Mouse (Mus musculus) heart, embryonic 15.5 days (tissue): ENCODE measurements around the gene Khnyn. TPM values are rescaled to one million over a fixed set of nuclear protein-coding genes. Genes with fewer than 3 reads are reported as not detected.

ENCODE experiments used
- ATAC-seq: fragments of 200-750 bp; cut with Nextera tagmentation; replicated peaks from 2 replicates; pipeline ENCODE4 v1.8.0; 2017; ENCODE audit warnings: low read depth, moderate TSS enrichment; ENCODE audit not compliant: insufficient number of reproducible peaks, insufficient read depth, low FRiP score
- H3K27ac ChIP-seq: fragments of 300-500 bp; sonication (generic); 2 replicates; pipeline ENCODE4 v1.5.1; 2015; ENCODE audit warnings: mild to moderate bottlenecking, inconsistent platforms
- H3K27me3 ChIP-seq: fragments of 300-500 bp; sonication (generic); 2 replicates; pipeline ENCODE4 v1.6.1; 2015; ENCODE audit warnings: inconsistent platforms
- H3K36me3 ChIP-seq: fragments of 300-500 bp; sonication (generic); 2 replicates; pipeline ENCODE4 v1.6.1; 2015; ENCODE audit warnings: mild to moderate bottlenecking, inconsistent platforms
- H3K4me1 ChIP-seq: fragments of 300-500 bp; sonication (generic); replicated peaks from 2 replicates; pipeline ENCODE4 v1.6.1; 2015; ENCODE audit warnings: inconsistent platforms
- H3K4me2 ChIP-seq: fragments of 300-500 bp; sonication (generic); 2 replicates; pipeline ENCODE4 v1.6.1; 2015; ENCODE audit warnings: inconsistent platforms, mild to moderate bottlenecking, moderate library complexity
- H3K4me3 ChIP-seq: fragments of 300-500 bp; sonication (generic); 2 replicates; pipeline ENCODE4 v1.5.1; 2015; ENCODE audit warnings: mild to moderate bottlenecking, inconsistent platforms
- H3K9ac ChIP-seq: fragments of 300-500 bp; sonication (generic); 2 replicates; pipeline ENCODE4 v1.6.1; 2015; ENCODE audit warnings: mild to moderate bottlenecking, inconsistent platforms
- H3K9me3 ChIP-seq: fragments of 300-500 bp; sonication (generic); replicated peaks from 2 replicates; pipeline ENCODE4 v1.6.1; 2016; ENCODE audit warnings: inconsistent platforms
- WGBS: fragments of 180-500 bp; shearing (Covaris S2); methylation state at CpG from one replicate; pipeline ENCODE4 v1.1.7; 2015; ENCODE audit warnings: mixed read lengths; 5-methylcytosine and 5-hydroxymethylcytosine counted together
- polyA plus RNA-seq: library from polyadenylated mRNA; unstranded; fragments of >200 nt; fragmentation: Nextera tagmentation; extraction: Ambion mirVana; gene quantifications from 2 replicates; pipeline ENCODE4 v1.2.1, GENCODE M21; 2015

The Khnyn gene
- polyA plus RNA-seq, 1 experiment from 2014 or later, result 9.2 TPM

GRCm38 (mm10) chr14:55855101-55855561 is 29.6 kb upstream of the Khnyn start:
- peak; percentile 30 for ATAC-seq
- no peaks in the 10 kb centered on the region for H3K36me3 ChIP-seq

DNA sequence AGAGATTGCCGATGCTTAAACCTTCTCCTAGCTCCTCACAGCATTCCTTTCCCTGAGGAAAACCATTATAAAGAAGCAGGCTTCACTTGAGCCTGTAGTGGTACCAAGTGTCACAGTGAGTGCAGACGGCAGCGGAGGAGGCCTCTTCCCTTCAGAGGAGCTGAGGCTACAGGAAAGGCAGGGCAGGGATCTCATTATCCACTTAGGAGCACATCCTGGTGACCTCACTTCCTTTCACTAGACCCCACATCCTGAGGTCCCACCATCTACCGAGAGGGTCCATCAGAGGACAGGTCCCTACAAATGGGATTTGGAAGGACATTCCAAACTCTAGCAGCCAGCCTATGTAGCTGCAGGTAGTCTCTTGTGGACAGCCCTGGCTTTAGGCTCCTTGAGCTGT is 27.2 kb upstream of the Khnyn start:
- no peak for ATAC-seq
- peak overlapping the region; percentile 49 for H3K27ac ChIP-seq
- 34% methylated on average over 4 of the region's 4 CpGs for WGBS
- no peaks in the 10 kb centered on the region for H3K9me3 ChIP-seq
- H3K9ac ChIP-seq, result 0 out of 2 replicates have a peak overlapping the region, but pooled peaks have one; percentile 20
- H3K4me1 ChIP-seq, result peaks cover 70% of the 10 kb centered on the region
- H3K4me3 ChIP-seq, result 0 out of 2 replicates have a peak overlapping the region, but pooled peaks have one; percentile 3
- no peaks in the 10 kb centered on the region for H3K27me3 ChIP-seq
- H3K4me2 ChIP-seq, result peak overlapping the region; percentile 68
- H3K36me3 ChIP-seq, result no peaks in the 10 kb centered on the region

More at GRCm38 (mm10) chr14:55855101-55855561, 29.6 kb upstream of the Khnyn start:
- peak overlapping the region; percentile 67 for H3K9ac ChIP-seq
- H3K4me1 ChIP-seq, result peaks cover 58% of the 10 kb centered on the region
- no peaks in the 10 kb centered on the region for H3K27me3 ChIP-seq
- peak overlapping the region; percentile 68 for H3K4me2 ChIP-seq
- no peaks in the 10 kb centered on the region for H3K9me3 ChIP-seq
- WGBS, result 4% methylated on average over 4 of the region's 4 CpGs
- H3K27ac ChIP-seq, result peak overlapping the region; percentile 90
- peak overlapping the region; percentile 67 for H3K4me3 ChIP-seq

- peaks cover 54% of the 10 kb centered on the region for H3K4me1 ChIP-seq
- H3K36me3 ChIP-seq, result peaks cover 40% of the 10 kb centered on the region
- H3K4me3 ChIP-seq, result no peak overlapping the region
- ATAC-seq, result no peak
- H3K27ac ChIP-seq, result no peak overlapping the region
- whole genome bisulfite sequencing, result 63% methylated on average over 6 of the region's 6 CpGs
- no peak overlapping the region for H3K9ac ChIP-seq
- no peaks in the 10 kb centered on the region for H3K27me3 ChIP-seq
- H3K4me2 ChIP-seq, result no peak overlapping the region
- H3K9me3 ChIP-seq, result no peaks in the 10 kb centered on the region
Observed at GRCm38 (mm10) chr14:55862186-55862585, 22.6 kb upstream of the Khnyn start.

DNA sequence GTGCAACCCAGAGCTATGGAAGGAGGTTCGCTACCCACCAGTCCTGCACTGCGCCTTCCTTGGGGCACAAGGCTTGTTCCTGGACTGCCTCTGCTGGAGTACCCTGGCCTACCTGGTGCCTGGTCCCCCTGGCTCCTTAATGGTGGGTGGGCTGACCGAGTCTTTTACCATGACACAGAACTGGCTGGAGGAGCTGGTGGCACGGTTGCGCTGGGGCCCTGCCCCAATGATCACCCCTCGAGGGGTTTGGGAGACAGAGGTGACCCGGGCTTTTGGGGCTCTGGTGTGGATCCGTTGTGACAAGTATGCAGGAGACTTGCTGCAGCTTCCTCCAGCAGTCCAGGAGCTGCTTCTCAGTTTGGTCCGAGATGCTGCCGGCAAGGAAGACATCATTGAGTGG is 21.8 kb upstream of the Khnyn start:
- H3K9me3 ChIP-seq, result no peaks in the 10 kb centered on the region
- WGBS, result 88% methylated on average over 10 of the region's 10 CpGs
- no peak overlapping the region for H3K4me2 ChIP-seq
- no peaks in the 10 kb centered on the region for H3K27me3 ChIP-seq
- H3K36me3 ChIP-seq, result peaks cover 47% of the 10 kb centered on the region
- peaks cover 46% of the 10 kb centered on the region for H3K4me1 ChIP-seq
- H3K9ac ChIP-seq, result no peak overlapping the region
- ATAC-seq, result no peak
- no peak overlapping the region for H3K4me3 ChIP-seq
- no peak overlapping the region for H3K27ac ChIP-seq

GRCm38 (mm10) chr14:55863773-55864172 is 21.0 kb upstream of the Khnyn start:
- no peak overlapping the region for H3K27ac ChIP-seq
- H3K9me3 ChIP-seq, result no peaks in the 10 kb centered on the region
- peak; percentile 56; the same call in 1 of the 2 replicates for ATAC-seq
- H3K27me3 ChIP-seq, result no peaks in the 10 kb centered on the region
- no peak overlapping the region for H3K4me2 ChIP-seq
- H3K4me3 ChIP-seq, result no peak overlapping the region
- H3K4me1 ChIP-seq, result peaks cover 38% of the 10 kb centered on the region
- 24% methylated on average over 7 of the region's 7 CpGs for whole genome bisulfite sequencing
- H3K9ac ChIP-seq, result no peak overlapping the region
- H3K36me3 ChIP-seq, result peaks cover 55% of the 10 kb centered on the region

DNA sequence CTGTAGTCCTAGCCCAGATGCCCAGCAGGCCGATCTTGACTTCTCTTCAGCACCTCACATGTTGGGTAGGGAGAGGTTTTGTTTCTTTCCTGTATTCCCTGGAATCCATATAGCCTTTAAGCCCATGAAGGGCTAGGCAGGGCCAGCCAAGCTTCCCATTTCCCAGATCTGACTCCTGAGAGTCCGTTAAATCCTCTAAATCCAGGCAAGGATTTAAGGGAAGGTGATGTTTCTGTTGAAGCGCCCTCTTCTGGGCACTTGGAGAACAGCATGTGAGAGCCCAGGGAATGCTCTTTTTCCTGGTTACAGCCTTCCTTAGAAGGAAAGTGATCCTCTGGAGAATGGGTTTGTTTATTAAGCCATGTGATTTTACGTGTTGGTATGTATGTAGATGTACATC is 17.8 kb upstream of the Khnyn start:
- no peak for ATAC-seq
- Histone ChIP-seq H3K27me3 (no peaks in the 10 kb centered on the region), H3K4me1 (peaks cover 21% of the 10 kb centered on the region), H3K9me3 (no peaks in the 10 kb centered on the region), H3K27ac (no peak overlapping the region), H3K36me3 (peaks cover 85% of the 10 kb centered on the region), H3K9ac (no peak overlapping the region), H3K4me2 (no peak overlapping the region), H3K4me3 (no peak overlapping the region)
- WGBS, result 34% methylated on average over 4 of the region's 4 CpGs

- no peaks in the 10 kb centered on the region for H3K9me3 ChIP-seq
- no peak overlapping the region for H3K4me2 ChIP-seq
- no peaks in the 10 kb centered on the region for H3K27me3 ChIP-seq
- no peak overlapping the region for H3K4me3 ChIP-seq
- peaks cover 15% of the 10 kb centered on the region for H3K4me1 ChIP-seq
- ATAC-seq, result no peak
- 83% methylated on average over 14 of the region's 14 CpGs for WGBS
- H3K36me3 ChIP-seq, result peaks cover 83% of the 10 kb centered on the region
- H3K27ac ChIP-seq, result no peak overlapping the region
- H3K9ac ChIP-seq, result no peak overlapping the region
Observed at GRCm38 (mm10) chr14:55868230-55869026, 16.3 kb upstream of the Khnyn start.

- no peaks in the 10 kb centered on the region for H3K9me3 ChIP-seq
- peaks cover 76% of the 10 kb centered on the region for H3K36me3 ChIP-seq
- no peak overlapping the region for H3K9ac ChIP-seq
- H3K4me2 ChIP-seq, result no peak overlapping the region
- no peaks in the 10 kb centered on the region for H3K27me3 ChIP-seq
- 95% methylated on average over 6 of the region's 6 CpGs for WGBS
- peaks cover 16% of the 10 kb centered on the region for H3K4me1 ChIP-seq
- no peak for ATAC-seq
- no peak overlapping the region for H3K27ac ChIP-seq
- no peak overlapping the region for H3K4me3 ChIP-seq
Observed at GRCm38 (mm10) chr14:55869538-55869937, 15.2 kb upstream of the Khnyn start.

DNA sequence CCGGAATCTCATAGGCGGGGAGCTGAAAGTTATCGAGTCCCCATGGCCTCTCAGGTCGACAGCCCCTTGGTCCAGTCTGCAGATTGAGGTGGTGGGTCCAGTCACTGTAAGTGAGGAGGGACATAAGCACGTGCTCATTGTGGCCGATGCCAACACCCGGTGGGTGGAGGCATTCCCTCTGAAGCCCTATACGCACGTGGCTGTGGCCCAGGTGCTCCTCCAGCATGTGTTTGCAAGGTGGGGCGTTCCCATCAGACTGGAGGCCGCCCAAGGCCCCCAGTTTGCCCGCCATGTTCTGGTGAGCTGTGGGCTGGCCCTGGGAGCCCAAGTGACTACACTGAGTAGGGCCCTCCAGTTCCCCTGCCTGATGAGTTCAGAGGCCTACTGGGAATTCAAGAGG is 12.7 kb upstream of the Khnyn start:
- H3K9ac ChIP-seq, result no peak overlapping the region
- 89% methylated on average over 12 of the region's 12 CpGs for WGBS
- H3K4me2 ChIP-seq, result no peak overlapping the region
- peaks cover 16% of the 10 kb centered on the region for H3K4me1 ChIP-seq
- no peak overlapping the region for H3K4me3 ChIP-seq
- no peaks in the 10 kb centered on the region for H3K9me3 ChIP-seq
- H3K27me3 ChIP-seq, result no peaks in the 10 kb centered on the region
- peaks cover 51% of the 10 kb centered on the region for H3K36me3 ChIP-seq
- no peak overlapping the region for H3K27ac ChIP-seq
- ATAC-seq, result no peak

- Histone ChIP-seq H3K27me3 (no peaks in the 10 kb centered on the region), H3K4me1 (peaks cover 18% of the 10 kb centered on the region), H3K9ac (no peak overlapping the region), H3K4me2 (no peak overlapping the region), H3K4me3 (no peak overlapping the region), H3K27ac (no peak overlapping the region), H3K36me3 (peaks cover 47% of the 10 kb centered on the region), H3K9me3 (no peaks in the 10 kb centered on the region)
- ATAC-seq, result no peak
- WGBS, result 83% methylated on average over 17 of the region's 17 CpGs
Observed at GRCm38 (mm10) chr14:55872551-55872950, 12.2 kb upstream of the Khnyn start.

DNA sequence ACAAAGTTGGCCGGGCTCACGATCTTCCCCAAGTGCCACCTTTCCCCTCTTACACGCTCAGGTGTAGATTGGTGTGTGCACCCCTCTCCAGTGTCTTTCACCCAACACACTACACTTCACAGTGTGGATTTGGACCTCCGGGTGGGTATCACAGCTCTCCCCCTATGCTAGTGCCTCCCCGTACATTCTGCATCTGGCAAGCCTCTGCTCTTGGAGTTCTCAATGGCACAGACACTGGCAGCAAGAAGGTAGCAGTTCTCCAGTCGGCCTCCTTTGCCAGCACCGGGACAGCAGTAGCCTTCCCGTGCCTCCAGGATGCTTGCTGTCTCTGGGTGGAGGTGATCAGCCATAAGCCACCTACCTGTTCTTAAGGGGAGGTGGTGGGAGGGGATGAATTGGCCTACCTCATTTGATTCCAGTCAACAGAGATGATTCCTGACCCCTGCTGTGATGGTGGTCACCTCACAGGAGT is 11.5 kb upstream of the Khnyn start:
- Histone ChIP-seq H3K4me1 (peaks cover 25% of the 10 kb centered on the region), H3K36me3 (peaks cover 40% of the 10 kb centered on the region), H3K4me2 (peak overlapping the region; percentile 40), H3K27ac (no peak overlapping the region), H3K27me3 (no peaks in the 10 kb centered on the region), H3K9me3 (no peaks in the 10 kb centered on the region), H3K4me3 (no peak overlapping the region), H3K9ac (peak overlapping the region; percentile 29; the same call in 1 of the 2 replicates)
- 82% methylated on average over 8 of the region's 8 CpGs for WGBS
- ATAC-seq, result no peak
